Mouse (Mus musculus) cerebellum, adult 8-10 months (tissue): ENCODE results near the gene Lfng.

ENCODE experiments used
- DNase-seq: peaks from one replicate; pipeline ENCODE4 v3.0.0; 2022

Lfng gene

GRCm38 (mm10) chr5:140642076-140642475, 35.0 kb downstream of the Lfng start:
- no peak for DNase-seq

- DNase-seq = no peak
These were observed 37.1 kb downstream of the Lfng start for GRCm38 (mm10) chr5:140644263-140644662.

GRCm38 (mm10) chr5:140644702-140645201, 37.6 kb downstream of the Lfng start:
- no peak for DNase-seq

DNA sequence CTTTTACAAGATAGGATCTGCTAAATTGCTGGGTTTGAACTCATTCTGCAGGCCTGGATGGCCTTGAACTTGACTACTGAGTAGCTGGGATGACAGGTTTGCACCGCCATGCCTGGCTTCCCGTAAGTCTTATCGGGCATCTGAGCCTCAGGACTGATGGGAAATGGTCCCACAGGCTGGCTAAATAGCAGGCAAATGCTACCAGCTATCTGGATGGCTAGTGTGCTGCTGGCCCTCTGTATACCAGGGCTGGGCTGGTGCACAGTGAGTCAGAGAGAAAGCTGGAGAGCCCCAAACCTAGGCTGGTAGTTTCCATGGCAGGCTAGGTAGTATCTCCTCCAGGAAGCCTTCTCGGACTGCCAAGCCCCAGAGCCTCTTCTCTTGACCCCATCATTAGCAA, 38.3 kb downstream of the Lfng start:
- no peak for DNase-seq

- no peak for DNase-seq
These were observed 39.1 kb downstream of the Lfng start for GRCm38 (mm10) chr5:140646171-140646570.

DNA sequence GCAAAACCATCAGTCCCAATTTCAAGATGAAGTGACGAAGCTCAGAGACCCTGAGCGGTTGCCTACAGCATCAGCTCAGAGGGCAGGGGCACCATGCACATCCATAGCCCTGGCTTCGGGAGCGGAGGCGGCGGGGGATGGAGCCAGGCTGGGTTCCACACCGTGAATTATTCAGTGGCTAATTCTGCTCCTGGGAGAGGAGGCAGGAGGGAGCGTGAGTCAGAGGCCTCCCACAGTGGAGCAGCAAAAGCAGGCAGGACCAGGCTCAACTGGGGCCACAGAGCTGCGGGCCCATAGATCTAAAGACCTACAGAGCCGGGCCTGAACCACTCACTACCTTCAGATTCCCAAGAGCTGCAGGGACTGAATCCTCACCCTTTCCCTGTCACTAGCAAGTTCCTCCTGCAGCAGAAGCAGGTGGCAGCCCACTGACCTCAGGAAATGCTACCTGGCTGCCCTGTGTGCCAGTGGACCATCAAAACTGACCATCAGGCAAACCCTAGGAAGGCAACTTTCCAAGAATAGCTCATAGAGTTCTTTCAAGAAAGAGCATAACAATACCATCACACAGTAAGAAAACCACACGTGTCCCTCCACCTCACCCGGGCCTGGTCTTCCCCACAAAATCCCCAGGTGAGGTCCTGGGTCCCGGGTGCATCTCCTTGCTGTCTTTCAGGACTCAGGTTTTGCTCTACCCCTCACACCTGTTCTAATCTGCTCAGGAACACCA, 40.1 kb downstream of the Lfng start:
- peak; percentile 54 for DNase-seq

- peak; percentile 64 for DNase-seq
These were observed 40.9 kb downstream of the Lfng start for GRCm38 (mm10) chr5:140647821-140648518.

- no peak for DNase-seq
These were observed 41.5 kb downstream of the Lfng start, which contains the start of gene Ttyh3 for GRCm38 (mm10) chr5:140648519-140649100. Gene Ttyh3 (minus strand): TSS chr5:140649031.

- peak; percentile 96 for DNase-seq
These were observed 42.1 kb downstream of the Lfng start for GRCm38 (mm10) chr5:140649101-140649667.

DNA sequence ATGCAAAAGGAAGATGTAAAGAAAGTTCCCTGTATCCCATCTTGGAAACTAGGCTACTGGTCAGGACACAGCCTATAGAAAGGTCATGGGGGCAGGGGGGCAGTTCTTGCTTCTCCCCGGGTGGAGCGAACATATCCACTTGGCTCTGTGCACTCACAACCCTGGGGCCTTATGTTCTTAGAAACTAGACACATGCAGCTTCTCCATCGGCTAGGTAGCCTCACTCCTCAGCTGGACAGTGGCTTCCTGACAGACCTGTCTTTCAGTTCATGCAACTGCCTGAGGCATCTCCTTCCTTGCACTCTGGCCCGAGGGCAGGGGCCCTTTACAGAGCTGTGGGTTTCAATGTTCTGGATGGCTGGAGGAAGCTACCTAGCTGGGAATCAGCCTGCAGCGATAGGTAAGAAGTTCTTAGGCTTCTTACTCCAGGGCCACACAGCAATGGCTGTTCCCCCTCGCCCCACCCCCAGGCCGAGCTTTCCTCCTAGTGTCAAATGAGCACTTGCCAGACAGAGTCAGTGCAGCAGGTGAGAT, 42.8 kb downstream of the Lfng start:
- DNase-seq = no peak

DNA sequence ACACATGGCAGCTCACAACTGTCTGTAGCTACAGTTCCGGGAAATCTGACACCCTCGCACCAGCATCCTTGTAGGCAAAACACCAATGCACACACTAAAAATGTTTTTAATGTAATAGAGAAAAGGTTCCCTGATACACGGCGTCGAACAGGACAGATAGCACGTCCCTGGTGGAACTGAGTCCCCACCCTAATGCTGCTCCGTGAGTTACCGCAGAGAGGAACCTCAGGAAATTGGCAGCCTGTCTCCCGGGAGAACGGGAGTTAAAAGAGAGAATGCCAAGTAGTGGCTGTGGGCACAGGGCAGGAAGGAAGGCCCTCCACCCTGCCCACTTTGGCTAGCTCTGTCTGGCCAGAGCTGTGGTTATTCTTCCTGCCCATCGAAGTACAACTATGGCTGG, 44.1 kb downstream of the Lfng start:
- DNase-seq = no peak

DNA sequence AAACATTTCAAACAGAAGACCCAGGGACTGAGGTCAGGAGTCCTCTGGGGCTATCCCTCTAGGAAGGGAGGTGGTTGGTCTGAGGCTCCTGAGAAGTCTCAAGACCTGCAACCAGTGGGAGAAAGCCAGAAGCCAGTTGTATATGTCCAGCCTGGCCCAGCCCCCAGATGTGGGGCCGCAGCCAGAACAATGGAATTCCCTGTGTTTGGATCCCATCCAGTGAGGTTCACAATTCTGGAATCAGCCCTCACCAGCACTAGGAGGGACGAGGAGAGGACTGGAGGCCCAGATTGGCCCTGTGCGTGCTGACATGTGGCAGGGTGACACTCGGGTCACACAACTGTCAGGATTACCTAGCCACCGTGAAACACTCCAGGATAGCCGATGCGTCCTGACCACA, 45.5 kb downstream of the Lfng start:
- DNase-seq = no peak

DNA sequence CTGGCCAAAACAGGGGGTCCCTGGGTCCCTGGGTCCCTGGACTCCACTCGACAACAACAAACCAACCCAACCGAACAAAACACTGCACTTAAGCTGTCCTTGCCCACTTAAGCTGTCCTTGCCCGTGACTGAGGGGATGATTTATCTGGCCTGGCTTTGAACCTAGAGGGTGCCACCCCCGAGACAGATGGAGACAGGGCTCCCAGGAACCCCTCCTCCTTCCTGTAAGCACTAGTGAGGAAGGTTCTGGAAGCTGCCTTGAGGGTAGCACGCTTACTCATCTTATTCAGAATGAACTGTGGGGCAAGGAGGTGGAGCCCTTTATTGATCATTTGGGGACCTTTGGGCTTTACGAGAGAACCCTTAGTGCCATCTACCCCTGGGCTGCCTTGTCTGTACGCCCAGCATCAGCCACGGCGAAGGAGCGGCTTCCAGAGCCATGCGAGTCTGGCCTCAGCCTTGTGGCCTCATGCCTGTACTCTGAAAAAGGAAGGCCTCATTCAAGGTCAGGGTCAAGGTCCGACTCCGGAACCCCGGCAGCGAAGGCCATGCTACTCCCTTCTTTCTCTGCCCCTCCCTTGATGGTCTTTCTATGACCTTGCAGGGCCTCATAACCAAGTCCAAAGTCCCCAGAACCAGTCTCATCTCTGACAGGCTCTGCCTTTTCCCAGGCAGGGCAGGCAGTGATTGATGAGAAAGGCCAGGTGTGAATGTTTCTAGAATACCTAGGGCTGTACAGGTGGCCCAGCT, 47.2 kb downstream of the Lfng start:
- no peak for DNase-seq

GRCm38 (mm10) chr5:140659607-140660272, 52.6 kb downstream of the Lfng start:
- DNase-seq = no peak

GRCm38 (mm10) chr5:140660398-140660797, 53.3 kb downstream of the Lfng start:
- DNase-seq = no peak

DNA sequence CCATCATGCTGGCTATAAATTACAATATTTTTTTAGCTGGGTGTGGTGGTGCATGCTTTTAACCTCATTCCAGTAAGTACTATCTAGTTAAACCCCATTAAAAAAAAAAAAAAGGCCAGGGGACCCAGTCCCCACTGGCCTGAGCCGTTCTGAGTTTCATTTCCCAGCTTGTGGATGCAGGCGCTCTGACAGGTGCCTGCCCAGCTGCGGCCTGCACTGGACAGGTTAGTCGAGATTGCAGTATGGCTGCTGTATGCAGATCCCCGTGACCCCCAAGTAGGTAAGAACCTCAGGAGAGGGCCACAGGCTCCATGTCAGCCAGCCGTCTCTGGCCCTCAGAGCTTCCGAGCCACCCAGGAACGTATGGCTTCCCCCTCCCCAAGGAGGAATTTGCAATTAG, 54.3 kb downstream of the Lfng start:
- no peak for DNase-seq

DNA sequence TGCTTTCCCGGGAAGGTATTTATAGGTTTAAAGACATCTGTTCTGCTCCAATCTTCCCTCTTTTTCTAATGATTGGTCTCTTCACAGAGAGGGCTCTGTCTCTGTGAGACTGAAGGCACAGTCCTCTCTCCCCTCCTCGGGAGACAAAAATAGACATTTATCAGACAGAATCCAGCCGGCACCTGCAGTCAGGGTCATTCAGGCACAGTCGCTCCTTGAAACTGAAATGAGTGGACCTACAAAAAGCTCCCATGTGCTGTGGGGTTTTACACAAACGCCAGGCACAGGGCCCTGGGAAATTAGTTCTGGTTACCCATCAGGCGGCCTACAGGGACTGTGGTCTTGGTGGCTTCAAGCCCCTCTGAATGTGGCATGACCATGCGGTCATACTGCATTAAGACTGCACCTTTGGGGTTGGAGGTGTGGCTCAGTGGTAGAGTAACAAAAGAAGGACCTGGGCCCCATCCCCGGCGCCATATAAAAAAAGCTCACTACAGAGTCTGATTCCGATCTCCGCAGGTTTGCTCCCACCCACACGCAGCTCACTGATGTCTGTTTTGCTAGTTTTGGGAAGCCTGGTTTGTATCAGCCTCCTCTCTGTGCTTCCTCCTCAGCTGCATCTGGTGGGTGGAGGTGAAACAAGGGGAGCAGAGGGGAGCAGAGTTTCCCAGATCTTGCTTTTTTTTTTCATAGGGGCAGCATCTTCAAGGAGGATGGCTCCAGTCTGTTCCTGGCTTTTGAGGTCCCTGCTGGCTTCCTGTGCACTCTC, 54.9 kb downstream of the Lfng start:
- DNase-seq = no peak

DNA sequence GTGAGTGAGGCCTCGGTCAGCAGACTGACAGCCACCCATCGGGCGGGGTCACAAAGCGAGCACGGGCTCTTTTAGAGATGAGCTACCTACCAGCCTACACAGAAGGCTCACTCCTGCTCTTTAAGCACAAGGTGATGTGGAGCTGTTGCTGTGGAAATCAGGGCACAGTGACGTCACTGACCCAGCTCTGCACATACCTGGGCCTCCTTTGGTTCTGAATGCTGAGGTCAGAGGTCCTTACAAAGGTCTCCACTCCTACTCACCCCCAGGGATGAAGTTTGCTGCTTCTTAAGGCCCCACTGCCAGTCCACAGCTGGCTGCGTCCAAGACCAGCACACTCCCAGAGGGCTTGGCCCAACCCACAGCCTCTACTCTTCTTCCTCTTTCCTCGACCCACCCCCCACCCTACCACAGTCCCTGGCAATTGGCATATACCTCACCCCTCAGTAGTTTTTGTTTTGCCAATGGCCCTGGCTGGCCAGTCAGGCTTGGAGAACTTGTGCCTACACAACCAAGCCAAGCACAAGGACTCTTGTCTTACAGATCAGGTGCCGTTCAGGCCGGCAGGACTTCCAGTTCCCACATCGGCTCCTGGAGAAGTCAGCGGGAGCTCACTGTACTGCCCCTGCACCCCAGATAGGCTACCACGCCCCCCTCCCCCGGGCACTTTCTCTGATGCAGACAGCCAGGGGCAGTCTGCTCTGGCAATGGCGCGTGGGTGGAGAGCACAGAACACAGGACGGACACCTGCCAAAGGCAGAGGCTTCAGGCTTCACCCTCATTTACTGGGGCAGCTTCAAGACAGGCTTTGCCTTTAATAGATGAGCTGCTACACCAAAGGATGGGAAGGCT, 55.8 kb downstream of the Lfng start:
- no peak for DNase-seq

- DNase-seq = peak; percentile 46
These were observed 56.6 kb downstream of the Lfng start for GRCm38 (mm10) chr5:140663621-140664180.
